Mouse (Mus musculus): Measurements from ENCODE around the gene Rbm15.
A peak's percentile ranks its signal among the peaks of the same experiment; 100 is the strongest.

The Rbm15 gene

GRCm38 (mm10) chr3:107333381-107334201, at the start of gene Rbm15:
Gene Rbm15 (minus strand): TSS chr3:107333673.
- DNase-seq (ENCODE audit: low spot score in 2 of 2) = peak; percentile 98 to 99

- no peak for DNase-seq (ENCODE audit: low spot score in 2 of 2)
These were observed 45.9 kb upstream of the Rbm15 start for GRCm38 (mm10) chr3:107379422-107379821.

DNA sequence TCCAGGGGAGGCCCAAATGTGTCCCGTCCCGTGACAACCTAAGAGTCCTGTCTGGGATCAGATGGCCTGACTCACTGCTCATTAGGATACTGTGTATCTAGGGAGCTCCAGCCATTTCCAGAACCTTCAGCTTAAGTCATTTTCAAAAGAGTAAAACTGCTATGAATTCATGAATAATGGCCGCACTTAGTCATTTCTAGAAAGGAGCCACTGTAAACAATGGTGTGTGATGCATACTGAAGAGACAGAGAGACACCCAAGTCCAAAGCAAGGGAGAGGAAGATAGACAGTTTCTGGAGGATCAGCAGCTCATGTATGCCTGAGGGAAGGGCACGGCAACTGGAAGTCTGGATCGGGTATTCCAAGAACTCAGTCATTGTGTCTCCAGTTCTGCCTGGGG, 45.2 kb upstream of the Rbm15 start:
- DNase-seq (ENCODE audit: low spot score in 2 of 2) = no peak

GRCm38 (mm10) chr3:107374948-107375664, 41.6 kb upstream of the Rbm15 start:
- DNase-seq (ENCODE audit: low spot score in 2 of 2) = no peak

GRCm38 (mm10) chr3:107369156-107369555, 35.7 kb upstream of the Rbm15 start:
- no peak for DNase-seq (ENCODE audit: low spot score in 2 of 2)

GRCm38 (mm10) chr3:107367938-107368599, 34.6 kb upstream of the Rbm15 start:
- DNase-seq (ENCODE audit: low spot score in 2 of 2) = no peak

DNA sequence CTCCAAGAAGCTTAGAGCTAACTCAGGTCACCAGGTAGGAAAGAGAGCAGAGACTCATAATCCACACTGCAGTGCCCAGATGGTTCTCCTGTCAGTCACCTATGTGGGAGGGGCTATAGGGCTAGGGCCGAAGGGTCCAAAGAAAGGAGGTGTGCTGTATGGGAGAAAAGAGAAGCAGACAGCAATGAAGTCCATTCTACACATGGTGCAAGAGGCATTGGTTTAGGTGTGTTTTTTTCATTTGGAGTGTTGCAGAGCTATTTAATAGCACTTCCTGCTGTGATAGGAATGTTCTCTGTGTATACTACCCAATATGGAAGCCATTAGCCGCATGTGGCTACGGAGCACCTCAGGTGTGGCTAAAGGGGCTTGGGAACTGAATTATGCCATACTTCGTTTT, 31.9 kb upstream of the Rbm15 start:
- no peak for DNase-seq (ENCODE audit: low spot score in 2 of 2)

DNA sequence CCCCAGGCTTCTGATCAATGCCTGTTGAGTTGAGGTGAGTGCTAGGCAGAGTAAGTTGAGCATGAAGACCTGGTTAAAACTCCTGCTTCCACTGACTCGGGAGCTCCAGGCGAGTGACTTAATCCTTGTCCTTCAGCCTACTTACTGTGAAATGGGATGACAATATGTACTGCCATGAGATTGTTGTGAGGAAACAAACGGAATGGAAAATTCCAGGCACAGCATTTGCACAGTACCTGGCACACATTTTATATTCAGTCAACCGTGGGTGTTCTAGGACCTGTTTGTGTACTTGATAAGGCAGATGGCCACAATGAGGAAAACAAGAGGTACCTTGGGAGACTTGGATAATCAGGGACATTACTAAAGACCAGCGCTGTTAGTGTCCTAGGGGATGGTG, 29.9 kb upstream of the Rbm15 start:
- no peak for DNase-seq (ENCODE audit: low spot score in 2 of 2)

GRCm38 (mm10) chr3:107360341-107360740, 26.9 kb upstream of the Rbm15 start:
- no peak for DNase-seq (ENCODE audit: low spot score in 2 of 2)

- DNase-seq (ENCODE audit: low spot score in 2 of 2) = no peak
These were observed 24.3 kb upstream of the Rbm15 start for GRCm38 (mm10) chr3:107357700-107358234.

DNA sequence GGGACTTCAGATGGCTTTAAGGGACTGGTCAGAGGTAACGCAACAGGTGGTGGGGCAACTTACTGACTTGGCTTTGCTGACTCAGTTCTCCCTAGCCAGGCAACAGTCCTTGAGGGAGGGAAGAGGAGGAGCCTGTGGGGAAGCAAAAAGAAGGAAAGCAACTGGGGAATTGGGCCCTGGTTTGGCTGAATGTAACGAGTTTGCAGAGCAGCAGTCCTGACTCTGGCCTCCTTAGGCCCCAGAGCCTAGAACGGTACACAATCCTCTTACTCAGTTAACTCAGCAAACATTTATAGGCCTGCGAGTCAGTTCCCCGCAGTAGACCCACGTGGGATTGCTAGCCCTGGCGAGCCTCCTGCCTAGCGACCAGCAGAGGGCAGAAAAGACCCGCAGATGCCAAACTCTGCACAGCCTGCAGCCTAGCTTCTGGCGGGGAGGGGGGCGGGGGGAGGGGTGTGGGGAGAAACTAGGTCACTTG, 23.5 kb upstream of the Rbm15 start:
- DNase-seq (ENCODE audit: low spot score in 2 of 2) = peak; percentile 77

- DNase-seq (ENCODE audit: low spot score in 2 of 2) = no peak
These were observed 22.3 kb upstream of the Rbm15 start for GRCm38 (mm10) chr3:107355618-107356260.

DNA sequence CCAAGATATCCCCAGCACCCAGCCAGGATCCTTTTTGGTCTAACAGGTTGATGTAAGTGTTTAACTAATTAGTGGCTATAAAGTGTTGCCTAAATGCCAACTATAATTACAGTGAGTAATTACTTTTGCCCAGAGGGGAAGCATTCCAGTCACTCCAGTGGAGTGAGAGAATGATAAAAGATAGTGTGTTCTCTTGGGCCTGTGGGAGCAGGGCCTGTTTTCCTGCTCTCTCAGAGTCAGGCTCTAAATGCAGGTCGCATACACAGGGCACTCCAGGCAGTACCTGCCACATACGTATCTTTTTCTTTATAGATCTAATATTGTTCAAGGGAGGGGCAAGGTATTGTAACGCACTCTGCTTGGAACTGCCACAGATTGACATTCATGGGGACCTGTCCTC, 18.2 kb upstream of the Rbm15 start:
- DNase-seq (ENCODE audit: low spot score in 2 of 2) = no peak

DNA sequence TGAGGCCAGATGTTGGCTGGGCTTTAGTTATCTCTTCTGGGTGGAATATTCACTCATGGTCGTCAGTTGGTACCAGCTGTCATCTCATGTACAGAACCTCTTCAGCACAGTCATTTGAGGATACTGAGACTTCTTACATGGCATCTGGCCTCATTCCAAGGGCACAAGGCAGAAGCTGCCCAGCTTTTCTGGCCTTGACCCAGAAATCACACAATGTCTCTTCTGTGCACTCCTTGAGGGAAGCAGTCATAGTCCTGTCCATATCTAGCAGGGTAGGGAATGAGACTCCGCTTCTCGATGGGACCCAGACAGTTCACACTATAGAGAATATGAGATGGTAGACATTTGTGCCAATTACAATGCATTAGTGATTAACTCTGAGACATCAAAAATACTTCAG, 15.5 kb upstream of the Rbm15 start:
- DNase-seq (ENCODE audit: low spot score in 2 of 2) = no peak

DNA sequence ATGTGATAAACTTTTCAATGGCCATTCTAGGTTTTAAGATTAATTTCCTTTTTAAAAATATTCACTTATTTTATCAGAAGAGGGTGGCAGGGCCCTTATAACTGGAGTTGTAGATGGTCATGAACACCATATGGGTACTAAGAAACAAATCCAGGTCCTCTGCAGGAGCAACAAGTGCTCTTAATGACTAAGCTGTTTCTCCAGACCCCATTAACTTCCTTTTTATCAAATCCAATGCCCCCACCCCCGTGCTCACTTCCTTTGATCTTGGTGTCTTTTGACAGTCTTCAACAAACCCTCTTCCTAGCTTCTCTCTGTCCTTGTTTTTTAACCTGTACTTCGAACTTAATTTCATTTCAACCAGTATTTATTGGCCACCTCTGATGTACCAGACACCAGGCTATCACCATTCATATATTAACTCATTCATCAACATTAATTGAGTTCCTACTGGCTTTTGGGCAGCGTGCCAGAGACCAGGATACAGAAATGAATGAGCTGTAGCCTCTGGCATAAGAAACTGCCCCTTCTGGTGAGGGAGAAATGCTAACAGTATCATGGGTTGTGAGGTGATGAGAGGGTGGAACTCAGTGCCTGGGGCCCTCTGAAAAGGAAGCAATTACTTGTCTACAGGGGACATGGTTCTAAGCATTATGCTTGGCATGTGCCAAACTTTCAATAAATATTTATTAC, 11.7 kb upstream of the Rbm15 start:
- no peak for DNase-seq (ENCODE audit: low spot score in 2 of 2)

GRCm38 (mm10) chr3:107343971-107344370, 10.5 kb upstream of the Rbm15 start:
- DNase-seq (ENCODE audit: low spot score in 2 of 2) = no peak

DNA sequence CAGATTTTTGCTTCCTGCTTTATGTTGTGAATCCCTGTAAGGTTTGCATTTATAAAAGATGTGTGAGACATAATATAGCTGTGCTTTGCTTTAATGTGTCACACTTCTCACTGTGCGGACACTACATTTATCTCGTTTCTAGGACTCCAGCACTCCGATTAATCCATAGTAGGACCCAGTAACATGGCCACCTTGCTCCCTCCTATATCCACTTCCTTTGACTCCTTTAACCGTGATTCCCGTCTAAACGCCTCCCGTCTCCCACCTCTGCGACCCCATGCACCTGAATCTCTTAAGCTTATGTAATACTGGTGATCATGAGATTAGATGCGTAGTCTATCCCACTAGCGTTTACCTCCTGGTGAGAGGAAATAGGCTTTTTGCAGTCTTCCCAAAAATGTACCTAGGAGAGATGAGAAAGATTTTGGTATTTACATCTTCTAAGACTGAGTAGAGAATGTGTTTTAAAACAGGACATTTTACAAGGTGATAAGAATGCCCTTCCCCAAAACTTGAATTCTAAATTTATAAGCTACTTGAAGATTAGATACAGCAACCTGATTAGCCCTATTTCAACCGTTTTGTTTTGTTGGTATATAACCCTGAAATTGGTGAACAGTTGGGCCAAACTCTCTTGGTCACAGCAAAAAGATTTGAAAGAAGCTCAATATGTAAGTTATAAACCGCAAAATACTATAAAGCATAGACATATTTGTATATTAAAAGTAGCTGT, 895 bp upstream of the Rbm15 start:
- DNase-seq (ENCODE audit: low spot score in 2 of 2) = no peak

GRCm38 (mm10) chr3:107332960-107333380, 503 bp downstream of the Rbm15 start:
- DNase-seq (ENCODE audit: low spot score in 2 of 2) = peak; percentile 97 to 99

- peak; percentile 54 to 61 for DNase-seq (ENCODE audit: low spot score in 2 of 2)
These were observed 1.1 kb downstream of the Rbm15 start for GRCm38 (mm10) chr3:107332127-107332959.

Measured in right cerebral cortex, postnatal 36 days (tissue).